Mouse (Mus musculus) embryonic facial prominence, embryonic 11.5 days (tissue): Measurements from ENCODE around the gene Gm12355. TPM values are rescaled to one million over a fixed set of nuclear protein-coding genes. Genes with fewer than 3 reads are reported as not detected.
A peak's percentile ranks its signal among the peaks of the same experiment; 100 is the strongest.

Experiments used
- ATAC-seq: fragments of 200-750 bp; cut with Nextera tagmentation; replicated peaks from 2 replicates; pipeline ENCODE4 v1.8.0; 2017; ENCODE audit warnings: low read depth; ENCODE audit not compliant: insufficient number of reproducible peaks, low FRiP score, low TSS enrichment
- DNase-seq: peaks from one replicate; pipeline ENCODE4 v3.0.0-alpha.2; 2015; ENCODE audit warnings: low spot score
- H3K27ac ChIP-seq: fragments of 300-500 bp; sonication (generic); replicated peaks from 2 replicates; pipeline ENCODE4 v1.5.1; 2014; ENCODE audit warnings: mild to moderate bottlenecking, low read depth, low read length, control low read depth
- H3K27me3 ChIP-seq: fragments of 300-500 bp; sonication (generic); 2 replicates; pipeline ENCODE4 v1.6.1; 2014; ENCODE audit warnings: mild to moderate bottlenecking, low read length, moderate library complexity, mixed read lengths; ENCODE audit not compliant: control insufficient read depth, insufficient read depth
- H3K36me3 ChIP-seq: fragments of 300-500 bp; sonication (generic); replicated peaks from 2 replicates; pipeline ENCODE4 v1.6.1; 2014; ENCODE audit warnings: low read depth, mild to moderate bottlenecking, low read length, moderate library complexity, mixed read lengths; ENCODE audit not compliant: control insufficient read depth, insufficient read depth
- H3K4me1 ChIP-seq: fragments of 300-500 bp; sonication (generic); 2 replicates; pipeline ENCODE4 v1.6.1; 2014; ENCODE audit warnings: low read length, mixed read lengths; ENCODE audit not compliant: control insufficient read depth, insufficient read depth
- H3K4me2 ChIP-seq: fragments of 300-500 bp; sonication (generic); 2 replicates; pipeline ENCODE4 v1.6.1; 2014; ENCODE audit warnings: low read depth, mild to moderate bottlenecking, control low read depth, low read length, moderate library complexity
- H3K4me3 ChIP-seq: fragments of 300-500 bp; sonication (generic); 2 replicates; pipeline ENCODE4 v1.5.1; 2014; ENCODE audit warnings: low read depth, low read length, control low read depth
- H3K9ac ChIP-seq: fragments of 300-500 bp; sonication (generic); replicated peaks from 2 replicates; pipeline ENCODE4 v1.6.1; 2014; ENCODE audit warnings: mild to moderate bottlenecking, control low read depth, low read length
- H3K9me3 ChIP-seq: fragments of 300-500 bp; sonication (generic); replicated peaks from 2 replicates; pipeline ENCODE4 v1.6.1; 2016; ENCODE audit warnings: mild to moderate bottlenecking, low read length, inconsistent platforms, mixed read lengths; ENCODE audit not compliant: control insufficient read depth
- WGBS: fragments of 180-500 bp; shearing (Covaris S2); extraction: QIAGEN DNeasy Blood & Tissue Kit; methylation state at CpG from one replicate; pipeline ENCODE4 v1.1.7; 2014; 5-methylcytosine and 5-hydroxymethylcytosine counted together
- polyA plus RNA-seq: library from polyadenylated mRNA; unstranded; fragments of >200 nt; fragmentation: Nextera tagmentation; extraction: Ambion mirVana; gene quantifications from 2 replicates; pipeline ENCODE4 v1.2.1, GENCODE M21; 2014

The Gm12355 gene
- polyA plus RNA-seq, 1 experiment from 2014 or later, result 0.83 TPM

DNA sequence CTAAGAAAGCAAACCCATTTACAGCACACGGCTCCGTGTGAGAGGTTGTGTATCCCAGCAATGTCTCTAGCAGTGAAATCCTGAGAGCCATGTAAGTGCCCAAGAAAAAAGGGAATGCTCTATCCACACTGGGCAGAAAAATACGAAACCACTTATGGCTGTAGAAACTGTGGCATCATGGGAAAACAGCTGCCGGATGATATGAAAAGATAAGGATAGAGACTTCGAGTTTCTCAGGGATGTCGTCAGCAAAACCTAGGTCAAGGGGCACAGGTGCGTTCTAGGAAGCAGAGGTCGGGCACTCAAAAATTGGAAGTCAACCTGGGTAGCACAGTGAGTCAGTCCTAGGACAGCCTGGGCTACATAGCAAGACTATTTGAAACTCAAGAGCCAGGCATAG lies 36.2 kb downstream of the Gm12355 start:
- H3K9ac ChIP-seq, result no peak overlapping the region
- no peak overlapping the region for H3K4me2 ChIP-seq
- no peaks in the 10 kb centered on the region for H3K27me3 ChIP-seq
- H3K9me3 ChIP-seq, result no peaks in the 10 kb centered on the region
- ATAC-seq (no peak), DNase-seq (no peak)
- H3K4me3 ChIP-seq, result no peak overlapping the region
- WGBS, result 78% methylated on average over 8 of the region's 8 CpGs
- no peaks in the 10 kb centered on the region; the same call in 1 of the 2 replicates for H3K4me1 ChIP-seq
- no peak overlapping the region for H3K27ac ChIP-seq
- no peaks in the 10 kb centered on the region for H3K36me3 ChIP-seq

DNA sequence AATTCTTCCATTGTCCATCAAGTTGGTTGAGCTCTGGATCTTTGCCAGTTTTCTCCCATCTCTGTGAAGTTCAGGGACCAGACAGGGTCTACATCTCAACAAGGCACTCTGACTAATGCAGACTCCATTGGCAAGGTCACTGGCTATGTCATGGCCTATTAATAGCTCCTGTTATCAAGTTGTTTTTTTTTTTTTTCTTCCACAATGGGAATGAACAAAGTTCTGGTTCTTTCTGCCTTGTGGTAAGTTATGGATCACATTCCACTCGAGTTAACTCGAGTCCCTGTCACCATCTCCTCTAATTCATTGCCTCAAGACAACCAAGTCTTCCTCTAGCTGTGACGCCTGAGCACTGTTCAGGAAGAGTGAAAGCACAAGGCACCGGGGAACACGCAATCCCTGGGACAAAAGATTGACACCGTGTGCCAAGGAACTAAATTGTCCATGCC lies 36.6 kb downstream of the Gm12355 start:
- 60% methylated on average over 6 of the region's 6 CpGs for WGBS
- Histone ChIP-seq H3K27ac (no peak overlapping the region), H3K4me1 (no peaks in the 10 kb centered on the region; the same call in 1 of the 2 replicates), H3K4me2 (no peak overlapping the region), H3K27me3 (no peaks in the 10 kb centered on the region), H3K36me3 (no peaks in the 10 kb centered on the region), H3K4me3 (no peak overlapping the region), H3K9ac (no peak overlapping the region), H3K9me3 (no peaks in the 10 kb centered on the region)
- ATAC-seq (no peak), DNase-seq (no peak)

DNA sequence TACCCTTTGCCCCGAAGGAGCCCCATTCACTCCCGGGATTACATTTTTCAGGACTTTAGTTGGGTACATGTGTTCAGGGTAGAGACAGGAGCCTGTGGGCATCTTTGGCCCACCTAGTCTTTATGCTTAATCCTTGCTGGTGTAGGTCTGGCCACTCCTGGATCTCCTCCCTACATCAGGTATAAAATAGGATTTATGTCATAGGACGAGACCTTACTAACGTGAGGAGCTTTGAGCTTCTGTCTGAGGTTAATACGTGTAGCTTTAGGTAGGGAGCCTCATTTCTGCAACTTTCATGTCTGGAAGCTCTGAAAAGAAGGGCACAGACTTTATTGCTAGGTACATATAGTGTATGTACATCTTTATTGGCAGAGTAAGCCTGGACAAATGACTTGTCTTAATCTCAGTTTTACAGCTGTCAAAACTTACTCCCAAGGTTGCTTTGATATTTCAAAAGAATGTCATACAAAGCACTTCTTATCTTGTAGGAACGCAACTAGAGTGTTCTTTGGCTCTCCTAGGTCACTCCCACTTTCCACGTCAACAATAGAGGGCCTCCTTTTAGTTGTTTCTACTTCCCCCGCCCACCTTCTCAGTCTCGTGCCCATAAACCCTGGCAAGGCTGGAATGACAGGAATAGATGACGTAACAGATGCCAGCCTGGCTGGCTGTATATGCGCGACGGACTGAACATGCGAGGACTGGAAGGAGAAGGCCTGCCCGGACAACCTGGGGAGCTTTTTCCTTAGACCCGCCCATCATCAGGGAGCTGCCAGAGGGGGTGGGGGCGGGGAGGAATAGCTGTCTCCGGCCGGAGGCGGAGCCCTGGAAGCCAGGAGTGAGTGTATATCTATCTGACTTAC lies 37.5 kb downstream of the Gm12355 start:
- DNase-seq (peak; percentile 65), ATAC-seq (0 out of 2 replicates have a peak, but pooled peaks have one; percentile 15)
- H3K4me3 ChIP-seq, result peak overlapping the region; percentile 80
- no peak overlapping the region for H3K27ac ChIP-seq
- peak overlapping the region; percentile 18; the same call in 1 of the 2 replicates for H3K9ac ChIP-seq
- H3K4me2 ChIP-seq, result peak overlapping the region; percentile 53
- no peaks in the 10 kb centered on the region; the same call in 1 of the 2 replicates for H3K4me1 ChIP-seq
- H3K27me3 ChIP-seq, result no peaks in the 10 kb centered on the region
- no peaks in the 10 kb centered on the region; the same call in 1 of the 2 replicates for H3K36me3 ChIP-seq
- H3K9me3 ChIP-seq, result no peaks in the 10 kb centered on the region
- WGBS, result 6% methylated on average over 20 of the region's 20 CpGs

DNA sequence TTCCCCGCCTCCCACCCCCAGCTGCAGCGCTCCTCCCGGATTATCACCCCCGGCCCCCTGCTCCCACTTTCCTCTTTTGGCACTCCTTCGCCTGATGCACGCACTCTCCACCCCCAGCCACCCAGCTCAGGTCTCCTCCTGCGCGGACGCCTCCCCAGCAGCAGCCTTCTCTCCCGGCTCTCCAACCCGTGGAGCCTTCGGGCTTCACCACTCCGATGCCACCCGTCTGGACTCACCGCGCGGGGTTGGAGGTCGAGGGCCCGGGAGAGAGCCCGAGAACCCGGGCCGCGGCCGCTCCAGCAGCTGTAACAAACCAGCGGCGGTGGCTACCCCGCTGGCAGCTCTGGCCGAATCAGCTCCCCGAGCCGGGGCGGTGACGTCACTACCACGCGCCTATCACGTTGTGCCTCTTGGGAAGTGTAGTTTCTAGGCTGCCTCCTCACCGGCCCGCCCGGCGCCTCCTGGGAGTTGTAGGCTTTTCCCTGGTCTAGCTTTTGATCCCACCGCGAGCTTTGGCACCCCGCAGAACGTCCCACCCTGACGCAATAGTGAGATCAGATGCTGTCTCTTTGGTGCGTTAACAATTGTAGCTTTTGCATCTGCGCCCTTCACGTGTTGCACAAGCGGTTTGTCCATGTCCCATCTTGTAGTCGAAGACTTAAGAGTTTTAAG lies 38.4 kb downstream of the Gm12355 start, which contains the start of gene Ormdl3:
Ormdl3 (minus strand) TSS at position 477 of the 672 bp plus-strand sequence.
- H3K36me3 ChIP-seq, result no peaks in the 10 kb centered on the region; the same call in 1 of the 2 replicates
- peak within 1 kb of the TSS; percentile 85 for H3K9ac ChIP-seq
- H3K4me3 ChIP-seq, result peak within 1 kb of the TSS; percentile 80
- H3K9me3 ChIP-seq, result no peaks in the 10 kb centered on the region
- under 1% methylated on average over 49 of the region's 49 CpGs for WGBS
- DNase-seq (peak; percentile 99), ATAC-seq (peak; percentile 89)
- H3K27me3 ChIP-seq, result no peaks in the 10 kb centered on the region
- no peak within 1 kb of the TSS; the same call in 1 of the 2 replicates for H3K27ac ChIP-seq
- no peaks in the 10 kb centered on the region; the same call in 1 of the 2 replicates for H3K4me1 ChIP-seq
- H3K4me2 ChIP-seq, result peak within 1 kb of the TSS; percentile 71

DNA sequence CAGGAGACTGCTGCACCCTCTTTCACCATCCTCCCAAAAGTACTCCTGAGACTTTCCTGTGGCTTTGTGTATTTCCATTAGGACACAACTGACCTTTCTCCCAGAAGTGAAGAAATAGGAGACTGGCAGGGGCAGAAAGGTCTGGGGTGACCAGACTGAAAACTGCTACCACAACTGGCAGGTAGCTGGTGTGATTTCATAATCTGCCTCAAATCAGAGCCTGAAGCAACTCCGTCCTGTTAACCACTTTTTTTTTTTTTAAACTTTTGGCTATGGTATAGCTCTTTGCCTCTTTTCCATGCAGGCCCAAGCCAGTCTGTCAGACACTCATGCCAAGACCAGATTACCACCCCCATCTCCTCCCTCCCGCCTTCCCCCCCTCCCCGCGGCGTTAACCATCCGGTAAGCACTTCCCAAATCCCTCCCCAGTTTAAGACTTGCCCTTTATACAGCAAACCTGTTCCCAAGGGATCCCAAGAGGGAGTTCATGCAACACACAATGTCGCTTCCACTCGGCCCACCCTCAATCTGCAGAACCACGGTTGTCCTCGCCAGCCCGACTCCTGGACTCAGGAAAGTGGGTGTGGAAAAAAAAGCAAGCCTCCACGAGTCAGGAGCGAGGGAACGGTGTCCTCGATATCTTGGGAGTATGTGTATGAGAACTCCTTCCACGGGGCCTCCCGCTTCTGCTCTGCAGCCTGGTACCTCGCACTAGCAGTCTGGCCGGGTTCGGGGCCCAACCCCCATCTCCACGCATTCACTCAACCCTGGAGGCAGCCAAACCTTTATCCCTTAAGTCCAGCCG lies 39.2 kb downstream of the Gm12355 start:
- Histone ChIP-seq H3K27ac (no peak overlapping the region; the same call in 1 of the 2 replicates), H3K4me1 (no peaks in the 10 kb centered on the region; the same call in 1 of the 2 replicates), H3K36me3 (no peaks in the 10 kb centered on the region; the same call in 1 of the 2 replicates), H3K9me3 (no peaks in the 10 kb centered on the region), H3K27me3 (no peaks in the 10 kb centered on the region), H3K4me3 (peak overlapping the region; percentile 80), H3K4me2 (peak overlapping the region; percentile 71), H3K9ac (peak overlapping the region; percentile 85)
- ATAC-seq, result 0 out of 2 replicates have a peak, but pooled peaks have one; percentile 32
- no peak for DNase-seq
- WGBS, result 2% methylated on average over 22 of the region's 22 CpGs

DNA sequence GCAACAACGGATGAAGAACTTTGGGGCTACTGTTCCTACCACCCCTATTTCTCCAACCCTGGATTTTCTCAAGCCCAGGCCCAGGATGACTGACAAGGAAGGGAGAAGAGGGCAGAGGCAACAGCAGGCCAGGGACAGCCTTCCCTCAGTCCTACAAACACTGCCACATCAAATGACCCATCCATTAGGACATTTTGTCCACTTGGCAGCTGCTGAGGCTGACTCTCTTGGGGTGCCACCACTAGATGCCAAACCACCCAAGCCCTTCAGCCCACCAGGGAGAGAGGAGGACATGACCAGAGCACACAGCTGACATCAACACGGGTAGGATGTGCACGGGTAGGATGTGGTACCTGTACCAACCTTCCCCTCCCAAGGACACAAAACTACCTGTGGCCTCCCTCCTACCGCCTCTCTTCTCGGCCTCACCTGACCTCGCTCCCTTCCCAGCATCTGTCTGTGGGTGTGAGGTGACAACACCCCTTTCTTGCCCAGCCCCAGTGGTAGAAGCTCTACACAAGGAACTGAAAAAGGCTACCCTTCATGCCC lies 40.8 kb downstream of the Gm12355 start:
- WGBS, result 90% methylated on average over 6 of the region's 6 CpGs
- Histone ChIP-seq H3K4me3 (no peak overlapping the region), H3K4me2 (no peak overlapping the region), H3K9me3 (no peaks in the 10 kb centered on the region), H3K27ac (no peak overlapping the region), H3K27me3 (no peaks in the 10 kb centered on the region), H3K9ac (no peak overlapping the region), H3K36me3 (no peaks in the 10 kb centered on the region; the same call in none of the 2 replicates), H3K4me1 (no peaks in the 10 kb centered on the region; the same call in 1 of the 2 replicates)
- no peak for DNase-seq
- no peak for ATAC-seq

DNA sequence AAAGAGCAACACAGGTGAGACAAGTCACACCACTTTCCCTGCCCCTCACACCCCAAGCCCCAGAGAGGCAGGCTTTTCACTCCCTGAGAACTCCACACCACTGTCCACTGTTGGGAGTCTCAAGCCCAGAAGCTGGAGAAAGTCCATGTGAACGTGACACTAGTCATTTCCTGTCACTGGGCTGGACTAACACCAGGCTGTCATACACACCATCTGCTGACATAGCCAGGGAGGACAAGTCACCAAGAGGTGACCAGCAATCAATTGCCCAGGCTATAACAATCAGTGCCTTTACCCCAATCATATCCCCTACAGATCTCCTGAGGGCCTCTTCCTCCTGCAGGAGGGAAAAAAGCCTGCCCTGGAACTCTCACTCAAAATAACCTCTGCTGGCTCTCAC lies 41.3 kb downstream of the Gm12355 start:
- H3K27me3 ChIP-seq, result no peaks in the 10 kb centered on the region
- no peak overlapping the region for H3K27ac ChIP-seq
- no peaks in the 10 kb centered on the region for H3K9me3 ChIP-seq
- ATAC-seq (no peak), DNase-seq (no peak)
- no peak overlapping the region for H3K4me3 ChIP-seq
- 69% methylated on average over 1 of the region's 1 CpGs for WGBS
- H3K36me3 ChIP-seq, result no peaks in the 10 kb centered on the region; the same call in none of the 2 replicates
- H3K4me1 ChIP-seq, result no peaks in the 10 kb centered on the region; the same call in 1 of the 2 replicates
- no peak overlapping the region for H3K9ac ChIP-seq
- no peak overlapping the region for H3K4me2 ChIP-seq
